9 mouse cellular contexts compared by ENCODE assay signal in genomic region chr17:47115754-47116153, GRCm38 (mm10).
DNase-seq lines count a peak whose midpoint lies in the region; ATAC-seq and TF ChIP-seq lines count a peak whose summit lies in the region.
"Had no signal": no experiment of that assay in that cellular context is flagged by ENCODE, and none has a peak within 500 bp of the region (broad histone marks: within the 10 kb centered on the region; RNA-seq: fewer than 3 reads in every experiment).

No protein-coding gene starts in this region.

- H3K4me2 ChIP-seq in hindbrain, embryonic 11.5 days (replicated peaks; ENCODE audit: low read depth, low read length), result no peak overlapping the region
- H3K4me2 ChIP-seq in hindbrain, embryonic 14.5 days (replicated peaks), result no peak overlapping the region
- H3K4me2 ChIP-seq: midbrain, embryonic 12.5 days had no signal

- in situ Hi-C loops in ES-E14 (cut with MboI; ENCODE audit: low sequenced_read_pairs in 2 of 2, unreplicated experiment in 2 of 2), result no loop called here

- TF ChIP-seq CTCF in embryonic fibroblast, embryonic 13.5 days (IDR thresholded peaks at IDR 0.05; ENCODE audit: borderline replicate concordance, insufficient read depth, low read length), result peak; percentile 27; the same call in 1 of the 2 replicates

- no peak overlapping the region for H3K4me3 ChIP-seq in hindbrain, embryonic 11.5 days (ENCODE audit: low read depth, low read length)
- no peak overlapping the region for H3K4me3 ChIP-seq in hindbrain, embryonic 14.5 days (replicated peaks; ENCODE audit: low read length)
- 0 out of 4 replicates have a peak overlapping the region, but pooled peaks of 1 of the 2 experiments have one; percentile 23 for H3K4me3 ChIP-seq in ES-E14 (ENCODE audit: insufficient read depth in 1 of 2, low read depth in 1 of 2, low read length in 2 of 2, poor library complexity in 1 of 2, severe bottlenecking in 1 of 2)
- H3K4me3 ChIP-seq in embryonic fibroblast, embryonic 13.5 days (ENCODE audit: insufficient read depth, low read length), result no peak overlapping the region
- H3K4me3 ChIP-seq: midbrain, embryonic 12.5 days had no signal

- no peaks in the 10 kb centered on the region for H3K36me3 ChIP-seq in hindbrain, embryonic 11.5 days (ENCODE audit: control insufficient read depth, insufficient read depth, low read length)
- H3K36me3 ChIP-seq in hindbrain, embryonic 14.5 days (replicated peaks; ENCODE audit: control insufficient read depth, insufficient read depth), result no peaks in the 10 kb centered on the region
- no peaks in the 10 kb centered on the region for H3K36me3 ChIP-seq in ES-E14 (ENCODE audit: control insufficient read depth, insufficient read depth, low read length, poor library complexity, severe bottlenecking)
- H3K36me3 ChIP-seq: midbrain, embryonic 12.5 days had no signal

- no peaks in the 10 kb centered on the region for H3K4me1 ChIP-seq in hindbrain, embryonic 11.5 days (replicated peaks; ENCODE audit: control insufficient read depth, insufficient read depth, low read length)
- H3K4me1 ChIP-seq in hindbrain, embryonic 14.5 days (replicated peaks; ENCODE audit: control insufficient read depth, insufficient read depth, low read length), result no peaks in the 10 kb centered on the region
- H3K4me1 ChIP-seq in ES-E14 (ENCODE audit: control insufficient read depth in 2 of 2, insufficient read depth in 2 of 2, low read length in 2 of 2, poor library complexity in 1 of 2), result peaks cover 1 to 3% of the 10 kb centered on the region in 2 experiments; a peak in 1 of 4 replicates
- no peaks in the 10 kb centered on the region for H3K4me1 ChIP-seq in embryonic fibroblast, embryonic 13.5 days (ENCODE audit: control insufficient read depth, insufficient read depth, low read length)
- H3K4me1 ChIP-seq: midbrain, embryonic 12.5 days had no signal

- H3K27ac ChIP-seq in hindbrain, embryonic 11.5 days (ENCODE audit: low read depth, low read length), result no peak overlapping the region
- no peak overlapping the region for H3K27ac ChIP-seq in hindbrain, embryonic 14.5 days
- no peak overlapping the region for H3K27ac ChIP-seq in ES-E14 (ENCODE audit: insufficient read depth, low read depth, low read length, poor library complexity, severe bottlenecking)
- H3K27ac ChIP-seq in embryonic fibroblast, embryonic 13.5 days (ENCODE audit: insufficient read depth, low read length), result no peak overlapping the region
- H3K27ac ChIP-seq: midbrain, embryonic 12.5 days had no signal

- WGBS in hindbrain, embryonic 11.5 days, result 46% methylated on average over 13 of the region's 13 CpGs
- WGBS in hindbrain, embryonic 14.5 days, result 47% methylated on average over 13 of the region's 13 CpGs

- H3K9ac ChIP-seq in hindbrain, embryonic 11.5 days (ENCODE audit: low read depth, low read length), result no peak overlapping the region
- H3K9ac ChIP-seq in hindbrain, embryonic 14.5 days, result no peak overlapping the region
- peak overlapping the region; percentile 41; the same call in 1 of the 2 replicates for H3K9ac ChIP-seq in ES-E14 (ENCODE audit: insufficient read depth, low read depth, low read length, poor library complexity, severe bottlenecking)
- H3K9ac ChIP-seq: midbrain, embryonic 12.5 days had no signal

- no peak for ATAC-seq in hindbrain, embryonic 11.5 days (ENCODE audit: low FRiP score)
- ATAC-seq in hindbrain, embryonic 14.5 days (ENCODE audit: low FRiP score), result no peak

- H3K27me3 ChIP-seq in hindbrain, embryonic 11.5 days (ENCODE audit: control insufficient read depth, insufficient read depth, low read length), result no peaks in the 10 kb centered on the region
- no peaks in the 10 kb centered on the region for H3K27me3 ChIP-seq in hindbrain, embryonic 14.5 days (ENCODE audit: control insufficient read depth, insufficient read depth, low read length)
- H3K27me3 ChIP-seq: midbrain, embryonic 12.5 days had no signal

- H3K9me3 ChIP-seq in hindbrain, embryonic 11.5 days (ENCODE audit: control insufficient read depth, low read length), result no peaks in the 10 kb centered on the region
- no peaks in the 10 kb centered on the region for H3K9me3 ChIP-seq in hindbrain, embryonic 14.5 days (ENCODE audit: control insufficient read depth, low read length)
- H3K9me3 ChIP-seq in ES-E14 (ENCODE audit: control insufficient read depth, insufficient read depth, low read depth, low read length), result no peaks in the 10 kb centered on the region
- H3K9me3 ChIP-seq: midbrain, embryonic 12.5 days had no signal

- intact Hi-C loops in left cerebral cortex, postnatal 14 days (cut with DNase I), result loop anchor here (5.0 kb wide), 1 partner anchor 78 kb away; no protein-coding TSS in a partner anchor

- DNase-seq in hindbrain, embryonic 11.5 days (ENCODE audit: low spot score), result peak; percentile 28
- no peak for DNase-seq in hindbrain, embryonic 14.5 days (ENCODE audit: low spot score)
- peak; percentile 4 to 6 for DNase-seq in B cell, adult 2 months
- DNase-seq in ES-E14 (ENCODE audit: low read depth, low spot score), result peak; percentile 69
- DNase-seq in natural killer cell, adult 2 months (ENCODE audit: low spot score in 2 of 2), result peak; percentile 33 to 44
- DNase-seq in yolk sac, embryonic 10.5 days (ENCODE audit: low spot score), result no peak
- no peak for DNase-seq in left cerebral cortex, postnatal 14 days (ENCODE audit: low spot score in 2 of 2)

- no peak for TF ChIP-seq POLR2A in embryonic fibroblast, embryonic 13.5 days (IDR thresholded peaks at IDR 0.05; ENCODE audit: low read depth, low read length)

TF ChIP-seq in ES-E14, 5 proteins besides CTCF, POLR2A, EP300 and RAD21:
- TF ChIP-seq CHD2 (IDR thresholded peaks at IDR 0.05; ENCODE audit: low read depth, low read length), result no peak
- TF ChIP-seq ZC3H11A (IDR thresholded peaks at IDR 0.05; ENCODE audit: borderline replicate concordance, low read depth, low read length), result no peak
- TF ChIP-seq ZNF384 (IDR thresholded peaks at IDR 0.05; ENCODE audit: low read depth, low read length), result no peak
- TF ChIP-seq HCFC1 (IDR thresholded peaks at IDR 0.05; ENCODE audit: borderline replicate concordance, insufficient read depth, low read length), result no peak
- TF ChIP-seq MAFK (IDR thresholded peaks at IDR 0.05; ENCODE audit: insufficient read depth, low read depth, low read length), result no peak

Comparison
In these comparisons a context has a peak if more than half of its experiments do, and no peak if none do; other contexts are left out.
1. DNase-seq: peak in hindbrain, embryonic 11.5 days (single experiment), B cell, adult 2 months (2 of 2), ES-E14 (single experiment) and natural killer cell, adult 2 months (2 of 2); none in hindbrain, embryonic 14.5 days (single experiment), yolk sac, embryonic 10.5 days (single experiment) and left cerebral cortex, postnatal 14 days (0 of 2).